Mouse (Mus musculus): Measurements from ENCODE around the gene Scmh1. TPM values are rescaled to one million over a fixed set of nuclear protein-coding genes. Genes with fewer than 3 reads are reported as not detected.

The Scmh1 gene
- polyA plus RNA-seq, 1 experiment from 2014 or later = 36.9 TPM

DNA sequence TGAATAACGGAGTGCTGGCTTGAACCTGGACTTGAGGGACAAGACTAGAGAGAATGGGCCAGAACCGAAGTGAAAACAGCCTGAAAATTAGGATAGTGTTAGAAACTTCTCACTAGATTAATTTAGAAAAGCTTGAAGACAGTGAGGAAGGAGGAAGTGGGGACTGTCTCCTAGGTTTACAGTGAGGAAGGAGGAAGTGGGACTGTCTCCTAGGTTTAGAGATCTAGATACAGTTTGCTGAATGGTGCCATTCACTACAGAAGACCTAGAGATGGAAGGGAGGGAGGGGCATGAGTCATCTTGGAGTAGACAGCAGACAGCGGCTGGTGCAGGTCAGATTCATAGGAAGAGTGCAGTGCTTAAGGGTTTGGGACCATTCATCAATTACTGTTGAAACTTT lies 118.0 kb downstream of the Scmh1 start:
- H3K4me2 ChIP-seq (ENCODE audit: low read depth, severe bottlenecking) = no peak overlapping the region

DNA sequence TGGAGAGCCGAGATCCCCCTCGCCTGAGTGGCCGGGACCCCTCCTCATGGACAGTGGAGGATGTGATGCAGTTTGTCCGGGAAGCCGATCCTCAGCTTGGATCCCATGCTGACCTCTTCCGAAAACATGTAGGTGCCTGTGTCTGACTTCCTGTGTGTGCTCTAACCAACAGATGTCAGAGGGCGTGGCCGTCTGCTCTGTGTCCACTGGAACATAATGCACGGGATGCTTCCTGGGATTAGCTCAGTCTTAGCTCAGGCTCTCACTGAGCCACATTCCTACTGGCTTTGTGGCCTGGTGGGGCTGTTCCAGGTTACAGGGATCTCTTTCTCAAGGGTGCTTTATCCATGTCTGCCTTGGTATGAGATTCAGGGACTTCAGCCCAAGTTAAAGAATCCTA lies 123.1 kb downstream of the Scmh1 start:
- no peak for ATAC-seq (ENCODE audit: insufficient number of reproducible peaks, low FRiP score, low TSS enrichment, low read depth)
- Histone ChIP-seq H3K36me3 (ENCODE audit: control insufficient read depth, insufficient read depth, low read length) (peaks cover 7% of the 10 kb centered on the region), H3K4me2 (ENCODE audit: low read depth, severe bottlenecking) (no peak overlapping the region), H3K27me3 (ENCODE audit: control insufficient read depth, insufficient read depth, low read length) (no peaks in the 10 kb centered on the region), H3K4me3 (ENCODE audit: low read depth, low read length) (no peak overlapping the region), H3K9ac (ENCODE audit: low read length) (no peak overlapping the region), H3K9me3 (ENCODE audit: control insufficient read depth, low read length) (no peaks in the 10 kb centered on the region), H3K27ac (replicated peaks; ENCODE audit: low read depth, low read length) (no peak overlapping the region), H3K4me1 (ENCODE audit: control insufficient read depth, insufficient read depth, low read length) (no peaks in the 10 kb centered on the region)
- 85% methylated on average over 9 of the region's 9 CpGs for WGBS
- no peak for DNase-seq (ENCODE audit: low spot score)

More for the DNA sequence above, 118.0 kb downstream of the Scmh1 start:
- H3K27me3 ChIP-seq (ENCODE audit: control insufficient read depth, insufficient read depth, low read length) = no peaks in the 10 kb centered on the region
- peaks cover 2% of the 10 kb centered on the region; the same call in 1 of the 2 replicates for H3K36me3 ChIP-seq (ENCODE audit: control insufficient read depth, insufficient read depth, low read length)
- WGBS = 94% methylated on average over 3 of the region's 3 CpGs
- no peak for ATAC-seq (ENCODE audit: insufficient number of reproducible peaks, low FRiP score, low TSS enrichment, low read depth)
- no peaks in the 10 kb centered on the region for H3K4me1 ChIP-seq (ENCODE audit: control insufficient read depth, insufficient read depth, low read length)
- H3K9ac ChIP-seq (ENCODE audit: low read length) = no peak overlapping the region
- DNase-seq (ENCODE audit: low spot score) = no peak
- no peak overlapping the region for H3K4me3 ChIP-seq (ENCODE audit: low read depth, low read length)
- H3K9me3 ChIP-seq (ENCODE audit: control insufficient read depth, low read length) = no peaks in the 10 kb centered on the region
- H3K27ac ChIP-seq (replicated peaks; ENCODE audit: low read depth, low read length) = no peak overlapping the region

DNA sequence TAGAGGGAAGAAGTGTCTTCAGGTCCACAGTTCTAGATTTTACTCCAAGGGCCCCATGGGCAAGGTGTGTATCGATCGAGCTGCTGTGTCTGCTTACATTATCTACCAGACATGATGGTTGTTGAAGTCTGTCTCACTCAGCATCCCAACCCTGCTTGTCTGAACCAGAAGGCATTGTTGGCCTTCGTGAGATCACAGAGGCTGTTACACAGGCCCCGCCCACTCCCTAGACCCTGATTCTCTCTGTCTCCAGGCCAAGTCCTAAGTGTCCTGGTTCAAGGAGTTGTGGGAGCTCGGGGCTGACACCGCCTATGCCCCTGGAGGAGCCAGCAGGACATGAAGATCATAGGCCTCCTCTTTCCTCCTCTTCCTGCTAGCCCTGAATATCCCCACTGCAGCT lies 126.9 kb downstream of the Scmh1 start, which contains the start of gene Slfnl1:
Gene Slfnl1, plus strand, starts transcription at position 246 of the 400 bp plus-strand sequence.
- DNase-seq (ENCODE audit: low spot score) (no peak), ATAC-seq (ENCODE audit: insufficient number of reproducible peaks, low FRiP score, low TSS enrichment, low read depth) (no peak)
- Histone ChIP-seq H3K27ac (replicated peaks; ENCODE audit: low read depth, low read length) (no peak within 1 kb of the TSS), H3K4me2 (ENCODE audit: low read depth, severe bottlenecking) (no peak within 1 kb of the TSS), H3K4me1 (ENCODE audit: control insufficient read depth, insufficient read depth, low read length) (no peaks in the 10 kb centered on the region), H3K9me3 (ENCODE audit: control insufficient read depth, low read length) (no peaks in the 10 kb centered on the region), H3K27me3 (ENCODE audit: control insufficient read depth, insufficient read depth, low read length) (no peaks in the 10 kb centered on the region), H3K4me3 (ENCODE audit: low read depth, low read length) (no peak within 1 kb of the TSS), H3K9ac (ENCODE audit: low read length) (no peak within 1 kb of the TSS), H3K36me3 (ENCODE audit: control insufficient read depth, insufficient read depth, low read length) (peaks cover 5% of the 10 kb centered on the region)
- WGBS = 90% methylated on average over 6 of the region's 6 CpGs

DNA sequence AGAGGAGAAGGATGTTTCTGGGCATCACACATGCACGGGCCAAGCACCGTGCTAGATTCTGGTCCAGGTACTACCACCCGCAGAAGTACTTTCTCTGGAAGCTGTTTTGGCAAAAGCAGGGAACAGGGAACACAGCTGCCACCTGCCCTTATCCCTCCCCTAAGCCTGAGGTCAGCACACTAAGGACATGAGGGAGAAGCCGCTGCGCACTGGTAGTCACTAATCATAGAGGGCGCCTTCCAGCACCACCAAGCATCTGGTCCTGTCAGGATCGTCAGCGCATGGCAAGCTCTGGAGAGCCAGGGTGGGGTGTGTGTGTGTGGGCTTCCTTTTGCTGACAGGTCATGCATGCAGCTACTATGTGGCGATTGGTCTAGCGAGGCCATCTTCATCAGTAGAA lies 133.6 kb downstream of the Scmh1 start:
- H3K4me1 ChIP-seq (ENCODE audit: control insufficient read depth, insufficient read depth, low read length) = no peaks in the 10 kb centered on the region
- H3K9me3 ChIP-seq (ENCODE audit: control insufficient read depth, low read length) = no peaks in the 10 kb centered on the region; the same call in 1 of the 2 replicates
- no peak overlapping the region for H3K4me3 ChIP-seq (ENCODE audit: low read depth, low read length)
- H3K36me3 ChIP-seq (ENCODE audit: control insufficient read depth, insufficient read depth, low read length) = peaks cover 11% of the 10 kb centered on the region; the same call in 1 of the 2 replicates
- no peak overlapping the region for H3K9ac ChIP-seq (ENCODE audit: low read length)
- no peak for ATAC-seq (ENCODE audit: insufficient number of reproducible peaks, low FRiP score, low TSS enrichment, low read depth)
- no peaks in the 10 kb centered on the region for H3K27me3 ChIP-seq (ENCODE audit: control insufficient read depth, insufficient read depth, low read length)
- DNase-seq (ENCODE audit: low spot score) = no peak
- WGBS = 94% methylated on average over 10 of the region's 10 CpGs
- H3K4me2 ChIP-seq (ENCODE audit: low read depth, severe bottlenecking) = no peak overlapping the region
- H3K27ac ChIP-seq (replicated peaks; ENCODE audit: low read depth, low read length) = no peak overlapping the region

DNA sequence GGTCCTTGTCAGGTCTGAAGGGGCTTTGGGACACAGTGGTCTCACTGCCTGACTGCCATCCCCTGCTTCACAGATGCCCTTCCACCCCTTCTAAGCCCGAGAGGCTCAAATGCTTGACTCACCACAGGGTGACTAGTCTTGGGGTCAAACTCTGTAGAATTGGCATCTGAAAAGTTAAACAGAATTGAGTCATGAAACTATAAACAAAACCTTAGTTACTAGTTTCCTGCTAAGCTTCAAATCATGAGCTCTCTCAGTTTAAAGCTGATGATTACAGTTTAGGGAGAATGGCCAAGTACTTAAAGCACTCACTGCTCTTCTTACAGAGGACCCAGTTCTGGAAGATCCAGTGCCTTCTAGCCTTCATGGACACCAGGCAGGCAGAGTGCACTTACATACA lies 139.8 kb downstream of the Scmh1 start:
- Histone ChIP-seq H3K36me3 (ENCODE audit: control insufficient read depth, insufficient read depth, low read length) (peaks cover 22% of the 10 kb centered on the region), H3K9me3 (ENCODE audit: control insufficient read depth, low read length) (no peaks in the 10 kb centered on the region), H3K27me3 (ENCODE audit: control insufficient read depth, insufficient read depth, low read length) (no peaks in the 10 kb centered on the region), H3K4me2 (ENCODE audit: low read depth, severe bottlenecking) (no peak overlapping the region), H3K9ac (ENCODE audit: low read length) (no peak overlapping the region), H3K4me3 (ENCODE audit: low read depth, low read length) (no peak overlapping the region), H3K27ac (replicated peaks; ENCODE audit: low read depth, low read length) (no peak overlapping the region), H3K4me1 (ENCODE audit: control insufficient read depth, insufficient read depth, low read length) (no peaks in the 10 kb centered on the region)
- DNase-seq (ENCODE audit: low spot score) = no peak
- WGBS = 91% methylated on average over 1 of the region's 1 CpGs
- no peak for ATAC-seq (ENCODE audit: insufficient number of reproducible peaks, low FRiP score, low TSS enrichment, low read depth)

DNA sequence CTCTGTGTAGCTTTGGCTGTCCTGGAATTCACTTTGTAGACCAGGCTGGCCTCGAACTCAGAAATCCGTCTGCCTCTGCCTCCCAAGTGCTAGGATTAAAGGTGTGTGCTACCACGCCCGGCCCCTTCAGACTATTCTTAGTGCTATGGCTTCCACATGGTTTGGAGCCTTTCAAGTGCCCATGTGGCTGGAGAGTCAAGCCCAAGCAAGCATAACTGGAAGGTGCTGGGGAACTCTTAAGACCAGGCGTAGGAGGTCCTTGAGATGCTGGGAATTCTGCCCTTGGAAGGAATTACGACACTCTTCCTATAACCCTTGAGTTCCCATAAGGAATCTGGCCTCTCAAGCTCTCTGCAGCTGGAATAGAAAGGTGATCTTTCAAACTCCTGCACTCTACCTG lies 151.5 kb downstream of the Scmh1 start:
- Histone ChIP-seq H3K27me3 (ENCODE audit: control insufficient read depth, insufficient read depth, low read length) (no peaks in the 10 kb centered on the region), H3K4me3 (ENCODE audit: low read depth, low read length) (no peak overlapping the region), H3K9ac (ENCODE audit: low read length) (no peak overlapping the region), H3K4me2 (ENCODE audit: low read depth, severe bottlenecking) (no peak overlapping the region), H3K36me3 (ENCODE audit: control insufficient read depth, insufficient read depth, low read length) (peaks cover 41% of the 10 kb centered on the region), H3K4me1 (ENCODE audit: control insufficient read depth, insufficient read depth, low read length) (no peaks in the 10 kb centered on the region), H3K9me3 (ENCODE audit: control insufficient read depth, low read length) (no peaks in the 10 kb centered on the region), H3K27ac (replicated peaks; ENCODE audit: low read depth, low read length) (no peak overlapping the region)
- ATAC-seq (ENCODE audit: insufficient number of reproducible peaks, low FRiP score, low TSS enrichment, low read depth) = no peak
- DNase-seq (ENCODE audit: low spot score) = no peak
- WGBS = 94% methylated on average over 6 of the region's 6 CpGs

DNA sequence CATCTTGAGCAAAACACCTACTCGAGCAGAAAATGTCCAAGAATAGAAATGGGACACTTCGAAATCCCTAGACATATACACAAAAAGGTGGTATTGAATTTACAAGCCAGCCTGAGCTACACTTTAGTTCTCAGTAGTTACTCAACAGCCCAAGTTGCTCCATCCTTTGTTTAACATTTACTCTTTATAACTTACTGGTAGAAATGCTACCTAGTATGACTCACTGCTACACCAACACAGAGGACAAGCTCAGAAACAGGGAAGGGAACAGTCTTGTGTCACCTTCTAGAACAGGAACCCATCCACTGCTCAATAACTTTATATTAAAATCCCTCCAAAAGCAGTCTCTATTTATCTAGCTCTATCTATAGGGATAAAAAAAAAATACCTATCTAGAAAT lies 160.6 kb downstream of the Scmh1 start:
- Histone ChIP-seq H3K9ac (ENCODE audit: low read length) (no peak overlapping the region), H3K4me1 (ENCODE audit: control insufficient read depth, insufficient read depth, low read length) (peaks cover 17% of the 10 kb centered on the region), H3K27me3 (ENCODE audit: control insufficient read depth, insufficient read depth, low read length) (no peaks in the 10 kb centered on the region), H3K9me3 (ENCODE audit: control insufficient read depth, low read length) (no peaks in the 10 kb centered on the region), H3K4me3 (ENCODE audit: low read depth, low read length) (no peak overlapping the region), H3K4me2 (ENCODE audit: low read depth, severe bottlenecking) (no peak overlapping the region), H3K27ac (replicated peaks; ENCODE audit: low read depth, low read length) (no peak overlapping the region), H3K36me3 (ENCODE audit: control insufficient read depth, insufficient read depth, low read length) (peaks cover 6% of the 10 kb centered on the region; the same call in 1 of the 2 replicates)
- DNase-seq (ENCODE audit: low spot score) = no peak
- 91% methylated on average over 2 of the region's 2 CpGs for WGBS
- ATAC-seq (ENCODE audit: insufficient number of reproducible peaks, low FRiP score, low TSS enrichment, low read depth) = no peak

DNA sequence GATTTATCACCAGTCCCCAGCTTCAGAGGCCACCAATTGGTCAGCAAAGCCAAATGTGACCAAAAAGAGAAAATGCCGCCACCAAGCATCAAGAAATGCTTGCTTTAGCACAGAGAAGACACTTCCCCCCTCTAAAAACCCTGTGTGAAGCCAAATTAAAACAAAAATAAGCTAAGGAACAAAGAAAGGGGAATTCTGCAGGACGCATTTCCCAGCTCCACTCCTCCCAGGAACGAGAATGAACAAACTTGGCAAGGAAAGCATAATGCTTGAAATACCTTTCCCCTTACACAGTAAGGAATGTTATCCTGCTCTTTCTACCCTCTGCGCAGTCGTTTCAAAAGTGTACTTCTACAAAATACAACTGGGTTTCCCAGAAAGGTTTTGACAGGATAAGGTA lies 162.9 kb downstream of the Scmh1 start:
- Histone ChIP-seq H3K9ac (ENCODE audit: low read length) (no peak overlapping the region), H3K4me3 (ENCODE audit: low read depth, low read length) (no peak overlapping the region), H3K27ac (replicated peaks; ENCODE audit: low read depth, low read length) (no peak overlapping the region), H3K9me3 (ENCODE audit: control insufficient read depth, low read length) (no peaks in the 10 kb centered on the region), H3K36me3 (ENCODE audit: control insufficient read depth, insufficient read depth, low read length) (no peaks in the 10 kb centered on the region), H3K4me2 (ENCODE audit: low read depth, severe bottlenecking) (no peak overlapping the region; the same call in 1 of the 2 replicates), H3K27me3 (ENCODE audit: control insufficient read depth, insufficient read depth, low read length) (no peaks in the 10 kb centered on the region), H3K4me1 (ENCODE audit: control insufficient read depth, insufficient read depth, low read length) (peaks cover 18% of the 10 kb centered on the region)
- ATAC-seq (ENCODE audit: insufficient number of reproducible peaks, low FRiP score, low TSS enrichment, low read depth) = no peak
- DNase-seq (ENCODE audit: low spot score) = no peak
- 66% methylated on average over 5 of the region's 5 CpGs for WGBS

DNA sequence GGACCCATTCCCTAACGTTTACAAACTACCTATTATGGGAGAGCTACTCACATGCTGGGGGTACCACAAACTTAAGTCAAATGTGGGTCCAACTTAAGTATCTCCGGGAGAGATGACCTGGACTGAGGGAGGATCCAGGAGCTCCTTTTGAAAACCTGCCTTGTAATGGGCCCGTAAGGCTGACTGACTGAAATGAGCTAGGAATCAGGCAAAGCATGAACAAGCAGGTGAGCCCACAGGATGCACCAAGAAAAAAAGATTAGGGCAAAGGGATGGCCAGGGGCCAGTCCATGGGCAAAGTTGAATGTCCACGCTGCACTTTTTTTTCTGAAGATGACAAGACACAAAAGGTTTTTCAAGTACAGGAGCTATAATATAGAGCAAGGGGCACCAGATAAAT lies 163.9 kb downstream of the Scmh1 start:
- Histone ChIP-seq H3K9me3 (ENCODE audit: control insufficient read depth, low read length) (no peaks in the 10 kb centered on the region), H3K9ac (ENCODE audit: low read length) (peak overlapping the region; percentile 80), H3K4me1 (ENCODE audit: control insufficient read depth, insufficient read depth, low read length) (peaks cover 18% of the 10 kb centered on the region), H3K27ac (replicated peaks; ENCODE audit: low read depth, low read length) (peak overlapping the region; percentile 76; the same call in 1 of the 2 replicates), H3K4me3 (ENCODE audit: low read depth, low read length) (peak overlapping the region; percentile 62), H3K27me3 (ENCODE audit: control insufficient read depth, insufficient read depth, low read length) (no peaks in the 10 kb centered on the region), H3K36me3 (ENCODE audit: control insufficient read depth, insufficient read depth, low read length) (no peaks in the 10 kb centered on the region), H3K4me2 (ENCODE audit: low read depth, severe bottlenecking) (peak overlapping the region; percentile 64)
- DNase-seq (ENCODE audit: low spot score) (peak; percentile 25), ATAC-seq (ENCODE audit: insufficient number of reproducible peaks, low FRiP score, low TSS enrichment, low read depth) (no peak)
- 12% methylated on average over 4 of the region's 4 CpGs for WGBS
